Mouse (Mus musculus) midbrain, embryonic 13.5 days (tissue): ENCODE results near the gene Otud1. TPM values are rescaled to one million over a fixed set of nuclear protein-coding genes. Genes with fewer than 3 reads are reported as not detected.

ENCODE experiments used
- ATAC-seq: fragments of 200-750 bp; cut with Nextera tagmentation; 2 replicates; pipeline ENCODE4 v1.8.0; 2017; ENCODE audit warnings: mild to moderate bottlenecking, moderate TSS enrichment, moderate library complexity
- H3K27ac ChIP-seq: fragments of 300-500 bp; sonication (generic); 2 replicates; pipeline ENCODE4 v1.5.1; 2015; ENCODE audit warnings: inconsistent platforms, mild to moderate bottlenecking, moderate library complexity
- H3K27me3 ChIP-seq: fragments of 300-500 bp; sonication (generic); 2 replicates; pipeline ENCODE4 v1.6.1; 2015; ENCODE audit warnings: mild to moderate bottlenecking, inconsistent platforms
- H3K36me3 ChIP-seq: fragments of 300-500 bp; sonication (generic); 2 replicates; pipeline ENCODE4 v1.6.1; 2015; ENCODE audit warnings: mild to moderate bottlenecking, inconsistent platforms
- H3K4me1 ChIP-seq: fragments of 300-500 bp; sonication (generic); replicated peaks from 2 replicates; pipeline ENCODE4 v1.6.1; 2015; ENCODE audit warnings: inconsistent platforms
- H3K4me2 ChIP-seq: fragments of 300-500 bp; sonication (generic); replicated peaks from 2 replicates; pipeline ENCODE4 v1.6.1; 2015; ENCODE audit warnings: moderate library complexity, mild to moderate bottlenecking, inconsistent platforms
- H3K4me3 ChIP-seq: fragments of 300-500 bp; sonication (generic); replicated peaks from 2 replicates; pipeline ENCODE4 v1.5.1; 2015; ENCODE audit warnings: mild to moderate bottlenecking, inconsistent platforms
- H3K9ac ChIP-seq: fragments of 300-500 bp; sonication (generic); replicated peaks from 2 replicates; pipeline ENCODE4 v1.6.1; 2015; ENCODE audit warnings: mild to moderate bottlenecking, inconsistent platforms
- H3K9me3 ChIP-seq: fragments of 300-500 bp; sonication (generic); 2 replicates; pipeline ENCODE4 v1.6.1; 2016; ENCODE audit warnings: mild to moderate bottlenecking, inconsistent platforms
- WGBS: fragments of 180-500 bp; shearing (Covaris S2); methylation state at CpG from one replicate; pipeline ENCODE4 v1.1.7; 2015; 5-methylcytosine and 5-hydroxymethylcytosine counted together
- polyA plus RNA-seq: library from polyadenylated mRNA; unstranded; fragments of >200 nt; fragmentation: Nextera tagmentation; extraction: Ambion mirVana; gene quantifications from 2 replicates; pipeline ENCODE4 v1.2.1, GENCODE M21; 2015

The Otud1 gene
- polyA plus RNA-seq, 1 experiment from 2014 or later: 0.92 TPM

DNA sequence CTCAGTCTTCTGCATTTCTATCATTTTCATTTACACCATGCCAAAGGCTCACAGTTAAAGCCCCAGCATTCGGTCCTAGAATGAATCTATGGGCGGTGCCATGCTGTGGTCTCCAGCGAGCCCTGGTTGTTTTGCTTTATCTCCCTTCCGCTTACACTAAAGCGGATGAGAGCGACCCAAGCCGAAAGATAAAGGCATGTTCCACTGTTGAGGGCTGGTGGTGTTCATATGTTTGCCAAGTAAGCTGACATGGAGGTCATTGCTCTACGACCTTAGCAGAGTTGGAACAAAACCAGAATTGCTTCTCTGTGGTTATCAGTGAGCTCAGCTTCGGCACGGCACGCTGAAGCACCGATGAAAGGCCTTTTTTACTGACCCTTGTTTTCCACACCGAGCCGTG is 32.5 kb downstream of the Otud1 start:
- no peak overlapping the region for H3K9ac ChIP-seq
- WGBS: 88% methylated on average over 14 of the region's 14 CpGs
- no peak for ATAC-seq
- no peaks in the 10 kb centered on the region for H3K27me3 ChIP-seq
- no peak overlapping the region for H3K27ac ChIP-seq
- no peaks in the 10 kb centered on the region for H3K9me3 ChIP-seq
- no peaks in the 10 kb centered on the region for H3K36me3 ChIP-seq
- H3K4me2 ChIP-seq: no peak overlapping the region
- no peaks in the 10 kb centered on the region for H3K4me1 ChIP-seq
- H3K4me3 ChIP-seq: no peak overlapping the region

DNA sequence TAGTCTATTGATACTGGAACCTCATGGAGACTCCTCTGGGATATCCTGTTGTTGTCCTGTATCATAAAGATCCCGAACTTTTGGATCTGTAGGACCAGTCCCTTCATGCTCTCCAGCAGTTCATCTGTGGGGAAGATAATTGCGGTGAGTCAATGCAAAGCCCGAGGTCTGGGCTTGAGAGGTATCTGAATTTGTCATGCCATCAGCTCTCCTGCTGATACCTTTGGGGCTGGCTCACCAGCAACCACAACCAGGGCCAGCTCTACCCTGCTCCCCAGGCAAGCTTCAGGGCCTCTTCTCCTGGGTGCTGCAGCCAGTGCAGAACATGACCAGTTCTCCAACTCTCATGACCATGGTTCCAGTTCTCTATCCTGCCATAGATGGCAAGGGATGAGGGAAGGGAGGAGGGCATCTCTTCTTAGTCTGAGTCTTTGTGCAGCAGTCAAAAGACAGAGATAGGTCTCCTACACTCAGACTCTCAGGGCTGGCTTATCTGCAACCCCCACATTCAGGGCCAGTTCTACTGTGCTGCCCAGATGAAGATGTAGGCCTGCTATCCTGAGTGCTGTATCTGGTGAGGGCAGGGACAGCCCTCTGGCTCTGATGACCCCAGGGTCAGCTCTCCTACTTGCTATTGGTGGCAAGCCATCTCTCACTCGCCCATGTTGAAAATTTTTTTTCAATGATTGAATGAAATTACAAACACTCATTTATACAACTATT is 42.2 kb downstream of the Otud1 start:
- Histone ChIP-seq H3K27me3 (no peaks in the 10 kb centered on the region), H3K9me3 (no peaks in the 10 kb centered on the region), H3K27ac (no peak overlapping the region), H3K4me2 (no peak overlapping the region), H3K4me3 (no peak overlapping the region), H3K4me1 (no peaks in the 10 kb centered on the region), H3K36me3 (no peaks in the 10 kb centered on the region), H3K9ac (no peak overlapping the region)
- no peak for ATAC-seq
- 89% methylated on average over 4 of the region's 4 CpGs for WGBS

DNA sequence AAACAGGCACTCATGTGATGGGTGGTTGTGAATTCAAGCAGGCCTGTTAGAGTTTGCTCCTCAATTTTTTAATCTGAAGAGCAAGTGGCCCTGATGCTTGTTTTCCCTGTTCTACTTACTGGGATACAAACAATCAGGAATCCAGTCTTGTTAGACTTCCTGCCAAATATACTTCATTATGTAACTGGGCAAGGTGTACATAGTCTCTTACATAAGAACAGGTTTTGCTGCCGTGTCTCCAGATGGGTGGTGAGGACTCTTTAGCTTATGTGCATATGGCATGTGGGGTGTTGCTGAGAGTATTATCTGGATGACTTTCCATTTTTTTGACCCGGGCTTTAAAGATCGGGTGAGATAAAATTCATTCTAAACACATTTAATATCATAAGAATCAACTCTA is 43.8 kb downstream of the Otud1 start:
- no peak for ATAC-seq
- no peaks in the 10 kb centered on the region for H3K36me3 ChIP-seq
- no peaks in the 10 kb centered on the region for H3K4me1 ChIP-seq
- no peaks in the 10 kb centered on the region for H3K27me3 ChIP-seq
- no peak overlapping the region for H3K9ac ChIP-seq
- WGBS: 98% methylated on average over 3 of the region's 3 CpGs
- H3K4me2 ChIP-seq: no peak overlapping the region
- no peaks in the 10 kb centered on the region for H3K9me3 ChIP-seq
- no peak overlapping the region for H3K27ac ChIP-seq
- no peak overlapping the region for H3K4me3 ChIP-seq

DNA sequence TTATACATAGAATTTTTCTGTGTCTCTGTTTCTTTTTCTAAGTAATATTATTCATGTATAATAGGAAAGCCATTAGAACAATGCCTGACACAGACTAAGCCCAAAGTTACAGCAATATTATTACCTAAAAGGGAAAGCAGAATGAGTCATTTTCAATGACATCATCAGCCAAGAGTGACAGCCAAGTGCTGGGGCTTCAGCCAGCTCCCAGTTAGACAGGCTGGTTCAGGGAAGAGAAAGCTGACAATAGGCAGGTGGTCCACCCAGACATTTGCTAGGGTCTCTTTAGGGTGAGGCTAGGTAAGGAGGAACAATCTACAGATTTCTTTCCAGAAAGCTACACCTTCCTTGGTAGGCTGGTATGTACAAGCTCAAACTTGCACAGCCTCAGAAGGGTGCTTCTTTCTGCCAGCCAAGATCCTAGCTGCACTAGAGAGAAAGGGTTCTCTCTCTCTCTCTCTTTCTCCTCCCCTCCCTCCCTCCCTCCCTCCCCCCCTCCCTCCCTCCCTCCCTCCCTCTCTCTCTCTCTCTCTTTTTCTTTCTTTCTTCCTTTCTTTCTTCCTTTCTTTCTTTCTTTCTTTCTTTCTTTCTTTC is 45.6 kb downstream of the Otud1 start:
- no peak overlapping the region for H3K4me2 ChIP-seq
- H3K27ac ChIP-seq: no peak overlapping the region
- H3K27me3 ChIP-seq: no peaks in the 10 kb centered on the region
- H3K9me3 ChIP-seq: no peaks in the 10 kb centered on the region
- H3K4me1 ChIP-seq: no peaks in the 10 kb centered on the region
- no peak overlapping the region for H3K4me3 ChIP-seq
- H3K9ac ChIP-seq: no peak overlapping the region
- H3K36me3 ChIP-seq: no peaks in the 10 kb centered on the region
- ATAC-seq: no peak

DNA sequence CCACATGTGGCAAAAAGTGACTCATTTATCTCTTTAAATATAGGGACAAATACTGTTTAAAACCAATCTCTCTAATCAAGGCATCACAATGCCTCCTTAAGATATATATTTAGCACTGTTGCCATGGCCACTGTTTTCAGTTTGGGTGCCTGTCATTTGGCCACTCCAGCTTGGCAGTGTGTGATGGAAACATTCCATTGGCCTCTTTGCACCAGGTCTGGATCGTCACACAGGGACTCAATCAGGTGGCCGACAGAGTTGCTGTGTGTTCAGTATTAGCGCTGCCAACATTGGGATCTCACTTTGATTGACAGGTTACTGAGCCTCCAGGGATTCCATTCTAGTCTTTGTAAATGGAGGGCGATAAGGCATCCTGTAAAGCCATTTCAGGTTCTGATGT is 46.1 kb downstream of the Otud1 start:
- ATAC-seq: 0 out of 2 replicates have a peak, but pooled peaks have one; percentile 37
- 59% methylated on average over 4 of the region's 4 CpGs for WGBS
- no peaks in the 10 kb centered on the region for H3K4me1 ChIP-seq
- H3K36me3 ChIP-seq: no peaks in the 10 kb centered on the region
- no peak overlapping the region for H3K4me2 ChIP-seq
- H3K4me3 ChIP-seq: no peak overlapping the region
- no peak overlapping the region for H3K9ac ChIP-seq
- no peaks in the 10 kb centered on the region for H3K9me3 ChIP-seq
- no peaks in the 10 kb centered on the region for H3K27me3 ChIP-seq
- no peak overlapping the region for H3K27ac ChIP-seq

DNA sequence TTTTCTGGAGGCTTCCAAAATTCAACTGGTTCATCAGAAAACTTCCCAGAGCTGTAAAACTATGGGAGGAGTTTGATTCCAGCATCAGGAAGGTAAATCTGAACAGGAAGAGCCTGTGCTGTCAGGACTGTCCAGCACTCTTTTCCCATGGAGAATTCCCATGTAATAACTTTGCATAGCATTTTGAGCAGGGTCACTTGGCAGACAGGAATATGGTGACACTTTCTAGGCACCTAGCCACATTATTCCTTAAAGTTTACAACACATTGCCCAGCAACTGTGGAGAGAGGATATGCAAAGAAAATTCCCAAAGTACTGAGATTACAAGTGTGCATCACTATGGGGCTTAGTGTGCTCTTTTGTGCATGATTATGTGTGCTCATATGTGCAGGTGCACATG is 46.7 kb downstream of the Otud1 start:
- no peak overlapping the region for H3K4me2 ChIP-seq
- no peaks in the 10 kb centered on the region for H3K4me1 ChIP-seq
- no peak overlapping the region for H3K27ac ChIP-seq
- H3K27me3 ChIP-seq: no peaks in the 10 kb centered on the region
- no peaks in the 10 kb centered on the region for H3K36me3 ChIP-seq
- no peak for ATAC-seq
- no peak overlapping the region for H3K4me3 ChIP-seq
- H3K9me3 ChIP-seq: no peaks in the 10 kb centered on the region
- no peak overlapping the region for H3K9ac ChIP-seq

DNA sequence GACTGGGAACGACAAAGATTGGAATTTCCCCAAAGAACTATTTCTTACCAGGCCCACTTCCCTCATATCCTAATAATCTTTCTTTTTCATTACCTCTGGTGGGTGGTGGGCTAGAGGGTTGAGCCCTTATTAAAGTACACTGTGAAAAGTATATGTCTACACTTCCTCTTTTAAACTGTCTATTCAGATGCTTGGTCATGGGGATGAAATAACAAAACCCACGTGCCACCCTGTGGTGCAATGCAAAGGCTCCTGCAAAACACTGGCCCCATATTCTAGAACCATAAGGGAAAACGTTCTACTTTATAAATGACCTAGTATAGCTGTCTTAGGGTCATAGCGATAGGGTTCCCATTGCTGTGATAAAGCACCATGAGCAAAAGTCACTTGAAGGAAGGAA is 49.3 kb downstream of the Otud1 start:
- Histone ChIP-seq H3K4me3 (no peak overlapping the region), H3K27me3 (no peaks in the 10 kb centered on the region), H3K36me3 (no peaks in the 10 kb centered on the region), H3K9me3 (no peaks in the 10 kb centered on the region), H3K27ac (no peak overlapping the region), H3K4me2 (no peak overlapping the region), H3K4me1 (no peaks in the 10 kb centered on the region), H3K9ac (no peak overlapping the region)
- no peak for ATAC-seq
- 84% methylated on average over 4 of the region's 4 CpGs for WGBS

Other genes with a start within 250 kb of the Otud1 start
- gene Ptf1a, start 212.1 kb upstream of the Otud1 start, polyA plus RNA-seq: 0.70 and 0.71 TPM in 2 replicates
- gene 4921504E06Rik, start 103.8 kb upstream of the Otud1 start, polyA plus RNA-seq: 0.13 TPM in 1 of 2 replicates, not detected in the other